Mouse (Mus musculus): ENCODE results near the gene St5.

St5 gene

GRCm38 (mm10) chr7:109641102-109641501 is 62.3 kb downstream of the St5 start:
- in situ Hi-C loops (cut with MboI, MseI): no loop called here

- in situ Hi-C loops (cut with MboI, MseI): no loop called here
Measured at GRCm38 (mm10) chr7:109637391-109637790, 66.0 kb downstream of the St5 start.

- in situ Hi-C loops (cut with MboI, MseI): no loop called here
Measured at GRCm38 (mm10) chr7:109636086-109636792, 67.2 kb downstream of the St5 start.

- in situ Hi-C loops (cut with MboI, MseI): no loop called here
Measured at GRCm38 (mm10) chr7:109633404-109634085, 69.9 kb downstream of the St5 start.

GRCm38 (mm10) chr7:109631330-109631729 is 72.1 kb downstream of the St5 start:
- in situ Hi-C loops (cut with MboI, MseI): no loop called here

- in situ Hi-C loops (cut with MboI, MseI): no loop called here
Measured at GRCm38 (mm10) chr7:109629871-109630778, 73.3 kb downstream of the St5 start.

- in situ Hi-C loops (cut with MboI, MseI): no loop called here
Measured at GRCm38 (mm10) chr7:109628935-109629609, 74.3 kb downstream of the St5 start.

- in situ Hi-C loops (cut with MboI, MseI): no loop called here
Measured at GRCm38 (mm10) chr7:109627851-109628250, 75.6 kb downstream of the St5 start.

GRCm38 (mm10) chr7:109622234-109622838 is 81.1 kb downstream of the St5 start:
- in situ Hi-C loops (cut with MboI, MseI): no loop called here

GRCm38 (mm10) chr7:109620967-109621366 is 82.4 kb downstream of the St5 start:
- in situ Hi-C loops (cut with MboI, MseI): no loop called here

- in situ Hi-C loops (cut with MboI, MseI): no loop called here
Measured at GRCm38 (mm10) chr7:109620288-109620687, 83.1 kb downstream of the St5 start.

- in situ Hi-C loops (cut with MboI, MseI): no loop called here
Measured at GRCm38 (mm10) chr7:109618721-109619120, 84.7 kb downstream of the St5 start.

- in situ Hi-C loops (cut with MboI, MseI): no loop called here
Measured at GRCm38 (mm10) chr7:109617838-109618237, 85.6 kb downstream of the St5 start.

- in situ Hi-C loops (cut with MboI, MseI): no loop called here
Measured at GRCm38 (mm10) chr7:109616034-109616979, 87.1 kb downstream of the St5 start.

GRCm38 (mm10) chr7:109615601-109616000 is 87.8 kb downstream of the St5 start:
- in situ Hi-C loops (cut with MboI, MseI): no loop called here

- in situ Hi-C loops (cut with MboI, MseI): no loop called here
Measured at GRCm38 (mm10) chr7:109614939-109615338, 88.5 kb downstream of the St5 start.

- in situ Hi-C loops (cut with MboI, MseI): no loop called here
Measured at GRCm38 (mm10) chr7:109613531-109614021, 89.8 kb downstream of the St5 start.

GRCm38 (mm10) chr7:109613051-109613450 is 90.4 kb downstream of the St5 start:
- in situ Hi-C loops (cut with MboI, MseI): no loop called here

GRCm38 (mm10) chr7:109612531-109612930 is 90.9 kb downstream of the St5 start:
- in situ Hi-C loops (cut with MboI, MseI): no loop called here

- in situ Hi-C loops (cut with MboI, MseI): no loop called here
Measured at GRCm38 (mm10) chr7:109610348-109610747, 93.1 kb downstream of the St5 start.
